Mouse (Mus musculus): ENCODE measurements around the gene Nck2. TPM values are rescaled to one million over a fixed set of nuclear protein-coding genes. Genes with fewer than 3 reads are reported as not detected.

Nck2 gene
- polyA plus RNA-seq, 2 experiments, result 8.4 to 9.0 TPM

- Histone ChIP-seq H3K9ac (replicated peaks) (no peak overlapping the region), H3K36me3 (replicated peaks; ENCODE audit: control insufficient read depth, insufficient read depth, low read depth) (no peaks in the 10 kb centered on the region; the same call in 1 of the 2 replicates), H3K4me1 (replicated peaks; ENCODE audit: control insufficient read depth in 2 of 2, insufficient read depth in 2 of 2, low read length in 1 of 2) (peaks cover 15 to 43% of the 10 kb centered on the region in 2 experiments), H3K4me3 (ENCODE audit: insufficient read depth in 1 of 2, low read depth in 2 of 2, low read length in 2 of 2) (no peak overlapping the region), H3K4me2 (ENCODE audit: low read depth) (no peak overlapping the region), H3K27me3 (ENCODE audit: control insufficient read depth, insufficient read depth, low read length) (no peaks in the 10 kb centered on the region), H3K9me3 (ENCODE audit: control insufficient read depth, low read length) (no peaks in the 10 kb centered on the region), H3K27ac (no peak overlapping the region)
- ATAC-seq (ENCODE audit: insufficient read depth), result no peak
- DNase-seq (ENCODE audit: low read depth in 3 of 3, low spot score in 3 of 3), result no peak
- no peak for TF ChIP-seq CTCF (IDR thresholded peaks at IDR 0.05; ENCODE audit: low read depth)
- no peak for TF ChIP-seq EP300 (IDR thresholded peaks at IDR 0.05; ENCODE audit: low read depth)
- WGBS (ENCODE audit: insufficient replicate concordance), result 49% methylated on average over 4 of the region's 4 CpGs
Observed at GRCm38 (mm10) chr1:43504235-43504634, 59.9 kb downstream of the Nck2 start.

GRCm38 (mm10) chr1:43506638-43507037 is 62.3 kb downstream of the Nck2 start:
- Histone ChIP-seq H3K4me2 (ENCODE audit: low read depth) (no peak overlapping the region), H3K4me1 (replicated peaks; ENCODE audit: control insufficient read depth in 2 of 2, insufficient read depth in 2 of 2, low read length in 1 of 2) (peaks cover 13 to 29% of the 10 kb centered on the region in 2 experiments), H3K9ac (replicated peaks) (no peak overlapping the region), H3K27me3 (ENCODE audit: control insufficient read depth, insufficient read depth, low read length) (no peaks in the 10 kb centered on the region), H3K4me3 (ENCODE audit: insufficient read depth in 1 of 2, low read depth in 2 of 2, low read length in 2 of 2) (no peak overlapping the region), H3K9me3 (ENCODE audit: control insufficient read depth, low read length) (no peaks in the 10 kb centered on the region), H3K36me3 (replicated peaks; ENCODE audit: control insufficient read depth, insufficient read depth, low read depth) (no peaks in the 10 kb centered on the region; the same call in 1 of the 2 replicates), H3K27ac (no peak overlapping the region)
- DNase-seq (ENCODE audit: low read depth in 3 of 3, low spot score in 3 of 3), result no peak
- TF ChIP-seq EP300 (IDR thresholded peaks at IDR 0.05; ENCODE audit: low read depth), result no peak
- no peak for TF ChIP-seq CTCF (IDR thresholded peaks at IDR 0.05; ENCODE audit: low read depth)
- WGBS (ENCODE audit: insufficient replicate concordance), result 63% methylated on average over 3 of the region's 3 CpGs
- no peak for ATAC-seq (ENCODE audit: insufficient read depth)

- H3K4me3 ChIP-seq (ENCODE audit: insufficient read depth in 1 of 2, low read depth in 2 of 2, low read length in 2 of 2), result no peak overlapping the region
Observed at GRCm38 (mm10) chr1:43507809-43508208, 63.4 kb downstream of the Nck2 start.

GRCm38 (mm10) chr1:43511256-43511655 is 66.9 kb downstream of the Nck2 start:
- Histone ChIP-seq H3K4me2 (ENCODE audit: low read depth) (no peak overlapping the region), H3K27me3 (ENCODE audit: control insufficient read depth, insufficient read depth, low read length) (no peaks in the 10 kb centered on the region), H3K36me3 (replicated peaks; ENCODE audit: control insufficient read depth, insufficient read depth, low read depth) (no peaks in the 10 kb centered on the region; the same call in 1 of the 2 replicates), H3K4me1 (replicated peaks; ENCODE audit: control insufficient read depth in 2 of 2, insufficient read depth in 2 of 2, low read length in 1 of 2) (peaks cover 2 to 7% of the 10 kb centered on the region in 2 experiments; a peak in 2 of 4 replicates), H3K9ac (replicated peaks) (no peak overlapping the region), H3K9me3 (ENCODE audit: control insufficient read depth, low read length) (no peaks in the 10 kb centered on the region), H3K27ac (no peak overlapping the region), H3K4me3 (ENCODE audit: insufficient read depth in 1 of 2, low read depth in 2 of 2, low read length in 2 of 2) (no peak overlapping the region)
- TF ChIP-seq EP300 (IDR thresholded peaks at IDR 0.05; ENCODE audit: low read depth) (no peak), CTCF (IDR thresholded peaks at IDR 0.05; ENCODE audit: low read depth) (peak; percentile 61)
- no peak for ATAC-seq (ENCODE audit: insufficient read depth)
- no peak for DNase-seq (ENCODE audit: low read depth in 3 of 3, low spot score in 3 of 3)
- 85% methylated on average over 12 of the region's 12 CpGs for WGBS (ENCODE audit: insufficient replicate concordance)

More at GRCm38 (mm10) chr1:43507809-43508208, 63.4 kb downstream of the Nck2 start:
- WGBS (ENCODE audit: insufficient replicate concordance), result 42% methylated on average over 1 of the region's 1 CpGs
- no peak overlapping the region for H3K27ac ChIP-seq
- ATAC-seq (ENCODE audit: insufficient read depth) (no peak), DNase-seq (ENCODE audit: low read depth in 3 of 3, low spot score in 3 of 3) (no peak)
- H3K9ac ChIP-seq (replicated peaks), result no peak overlapping the region
- H3K4me2 ChIP-seq (ENCODE audit: low read depth), result no peak overlapping the region
- peaks cover 2 to 17% of the 10 kb centered on the region in 2 experiments; a peak in 2 of 4 replicates for H3K4me1 ChIP-seq (replicated peaks; ENCODE audit: control insufficient read depth in 2 of 2, insufficient read depth in 2 of 2, low read length in 1 of 2)
- TF ChIP-seq CTCF (IDR thresholded peaks at IDR 0.05; ENCODE audit: low read depth) (no peak), EP300 (IDR thresholded peaks at IDR 0.05; ENCODE audit: low read depth) (no peak)
- H3K27me3 ChIP-seq (ENCODE audit: control insufficient read depth, insufficient read depth, low read length), result no peaks in the 10 kb centered on the region
- no peaks in the 10 kb centered on the region for H3K9me3 ChIP-seq (ENCODE audit: control insufficient read depth, low read length)
- H3K36me3 ChIP-seq (replicated peaks; ENCODE audit: control insufficient read depth, insufficient read depth, low read depth), result no peaks in the 10 kb centered on the region; the same call in 1 of the 2 replicates

GRCm38 (mm10) chr1:43511667-43512066 is 67.3 kb downstream of the Nck2 start:
- Histone ChIP-seq H3K36me3 (replicated peaks; ENCODE audit: control insufficient read depth, insufficient read depth, low read depth) (no peaks in the 10 kb centered on the region; the same call in 1 of the 2 replicates), H3K4me2 (ENCODE audit: low read depth) (no peak overlapping the region), H3K27me3 (ENCODE audit: control insufficient read depth, insufficient read depth, low read length) (no peaks in the 10 kb centered on the region), H3K9ac (replicated peaks) (no peak overlapping the region), H3K4me1 (replicated peaks; ENCODE audit: control insufficient read depth in 2 of 2, insufficient read depth in 2 of 2, low read length in 1 of 2) (peaks cover under 1 to 4% of the 10 kb centered on the region in 2 experiments; a peak in 2 of 4 replicates), H3K27ac (no peak overlapping the region), H3K9me3 (ENCODE audit: control insufficient read depth, low read length) (no peaks in the 10 kb centered on the region), H3K4me3 (ENCODE audit: insufficient read depth in 1 of 2, low read depth in 2 of 2, low read length in 2 of 2) (no peak overlapping the region)
- DNase-seq (ENCODE audit: low read depth in 3 of 3, low spot score in 3 of 3) (no peak), ATAC-seq (ENCODE audit: insufficient read depth) (no peak)
- WGBS (ENCODE audit: insufficient replicate concordance), result 84% methylated on average over 8 of the region's 8 CpGs
- TF ChIP-seq CTCF (IDR thresholded peaks at IDR 0.05; ENCODE audit: low read depth), result no peak
- TF ChIP-seq EP300 (IDR thresholded peaks at IDR 0.05; ENCODE audit: low read depth), result no peak
